Comparison of ENCODE assay signal across 38 mouse cellular contexts in the genomic region with DNA sequence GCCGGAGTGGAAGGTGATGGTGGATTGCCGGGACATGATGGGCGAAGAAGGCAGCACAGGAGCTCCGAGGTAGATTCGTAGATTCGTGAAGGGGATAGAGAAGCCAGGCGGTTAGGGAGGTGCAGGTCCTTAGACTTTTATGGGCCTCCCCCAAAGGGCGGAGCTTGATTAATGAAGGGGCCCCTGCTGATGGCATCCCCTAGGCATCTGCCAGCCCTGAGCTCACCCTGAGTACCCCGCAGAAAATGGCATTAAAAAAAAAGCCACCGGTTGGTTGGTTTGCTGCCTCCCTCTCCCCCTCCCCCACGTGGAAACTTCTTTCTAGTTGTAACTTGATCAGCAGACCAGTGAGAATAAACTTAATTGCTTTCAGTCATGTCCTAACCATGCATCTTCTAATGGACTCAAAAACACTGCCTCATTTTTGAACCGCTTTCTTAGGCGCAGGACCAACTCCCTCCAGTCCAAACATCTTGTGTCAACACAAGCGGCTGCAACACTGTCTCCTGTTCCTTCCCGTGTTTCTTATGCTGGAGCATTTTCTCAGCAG. TPM values are rescaled to one million over a fixed set of nuclear protein-coding genes. Genes with fewer than 3 reads are reported as not detected.
DNase-seq lines count a peak whose midpoint lies in the region; ATAC-seq and TF ChIP-seq lines count a peak whose summit lies in the region.
"Had no signal": no experiment of that assay in that cellular context is flagged by ENCODE, and none has a peak within 500 bp of the region (broad histone marks: within the 10 kb centered on the region; RNA-seq: fewer than 3 reads in every experiment).

A gene (minus strand): TSS at position 109 of the 550 bp plus-strand sequence.

- peaks cover 7% of the 10 kb centered on the region; the same call in 1 of the 2 replicates for H3K4me1 ChIP-seq in heart, embryonic 10.5 days
- H3K4me1 ChIP-seq in ES-Bruce4 (ENCODE audit: control insufficient read depth, insufficient read depth, low read length) = no peaks in the 10 kb centered on the region
- H3K4me1 ChIP-seq: heart, embryonic 13.5 days; megakaryocyte, embryonic 14.5 days; neural tube, embryonic 15.5 days had no signal

- H3K27me3 ChIP-seq in heart, embryonic 10.5 days (ENCODE audit: insufficient read depth, poor library complexity, severe bottlenecking) = peaks cover 34% of the 10 kb centered on the region
- H3K27me3 ChIP-seq in ES-Bruce4 (ENCODE audit: control insufficient read depth, insufficient read depth, low read length, poor library complexity, severe bottlenecking) = no peaks in the 10 kb centered on the region
- H3K27me3 ChIP-seq: embryonic facial prominence, embryonic 15.5 days; limb, embryonic 12.5 days; neural tube, embryonic 15.5 days; stomach, embryonic 15.5 days had no signal

- no peak for ATAC-seq in CD4-positive, CD25-positive, alpha-beta regulatory T cell, adult 4 months
- ATAC-seq in activated CD4-positive, CD25-positive, alpha-beta regulatory T cell, adult 4 months = no peak
- ATAC-seq: forebrain, embryonic 14.5 days; intestine, postnatal 0 days had no signal

- peak; percentile 66 for DNase-seq in heart, embryonic 10.5 days (ENCODE audit: low spot score)
- DNase-seq in heart, adult 8-10 months (ENCODE audit: low spot score) = no peak
- peak; percentile 9 to 40 for DNase-seq in kidney, postnatal 4 days
- DNase-seq in kidney, adult 8-10 months = no peak
- peak; percentile 5 for DNase-seq in fibroblast of lung, adult 2 months (ENCODE audit: low read depth)
- DNase-seq: adrenal gland, adult 8-10 months; cerebellum, adult 11 months; cerebellum, adult 9-11 months; embryo, embryonic 11 days; gastrocnemius, postnatal 25 days; heart, adult 18-20 months; heart, postnatal 10 days; lung, postnatal 4 days; midbrain, embryonic 14.5 days; retina, postnatal 1 day; right cerebral cortex, postnatal 14 days; thymus, postnatal 14 days had no signal

- TF ChIP-seq EP300 in ES-Bruce4 (IDR thresholded peaks at IDR 0.05; ENCODE audit: insufficient read depth, low read depth, low read length) = no peak

- H3K9me3 ChIP-seq in heart, embryonic 10.5 days = no peaks in the 10 kb centered on the region
- no peaks in the 10 kb centered on the region for H3K9me3 ChIP-seq in ES-Bruce4 (replicated peaks; ENCODE audit: control insufficient read depth, insufficient read depth, low read length, poor library complexity, severe bottlenecking)
- H3K9me3 ChIP-seq: embryonic facial prominence, embryonic 15.5 days; heart, embryonic 13.5 days; limb, embryonic 12.5 days; megakaryocyte, embryonic 14.5 days; neural tube, embryonic 15.5 days; stomach, embryonic 15.5 days had no signal

- TF ChIP-seq POLR2A in ES-Bruce4 (IDR thresholded peaks at IDR 0.05; ENCODE audit: insufficient read depth, low read length) = no peak

- no peak within 1 kb of the TSS for H3K9ac ChIP-seq in ES-Bruce4 (ENCODE audit: low read depth, poor library complexity, severe bottlenecking)
- H3K9ac ChIP-seq: embryonic facial prominence, embryonic 15.5 days; heart, embryonic 13.5 days; hindbrain, embryonic 14.5 days; limb, embryonic 12.5 days; neural tube, embryonic 15.5 days; stomach, embryonic 15.5 days had no signal

- H3K27ac ChIP-seq in heart, embryonic 10.5 days = no peak within 1 kb of the TSS
- H3K27ac ChIP-seq in ES-Bruce4 (ENCODE audit: insufficient read depth, low read length) = no peak within 1 kb of the TSS
- H3K27ac ChIP-seq: embryonic facial prominence, embryonic 15.5 days; heart, embryonic 13.5 days; hindbrain, embryonic 14.5 days; limb, embryonic 12.5 days; neural tube, embryonic 15.5 days; stomach, embryonic 15.5 days had no signal

- H3K4me3 ChIP-seq in heart, embryonic 10.5 days = no peak within 1 kb of the TSS
- peak within 1 kb of the TSS; percentile 47 for H3K4me3 ChIP-seq in ES-Bruce4 (ENCODE audit: low read depth, low read length)
- H3K4me3 ChIP-seq: embryonic facial prominence, embryonic 15.5 days; heart, embryonic 13.5 days; limb, embryonic 12.5 days; megakaryocyte, embryonic 14.5 days; neural tube, embryonic 15.5 days; stomach, embryonic 15.5 days had no signal

- 68% methylated on average over 15 of the region's 15 CpGs for WGBS in heart, embryonic 10.5 days

- no peaks in the 10 kb centered on the region for H3K36me3 ChIP-seq in heart, embryonic 10.5 days
- no peaks in the 10 kb centered on the region for H3K36me3 ChIP-seq in ES-Bruce4 (ENCODE audit: control insufficient read depth, insufficient read depth, low read length, poor library complexity, severe bottlenecking)
- H3K36me3 ChIP-seq: embryonic facial prominence, embryonic 15.5 days; heart, embryonic 13.5 days; limb, embryonic 12.5 days; neural tube, embryonic 15.5 days; stomach, embryonic 15.5 days had no signal

- TF ChIP-seq CTCF in ES-Bruce4 (IDR thresholded peaks at IDR 0.05; ENCODE audit: low read depth, low read length) = no peak

RNA-seq across cellular contexts. Expression of the gene that starts here (rescaled TPM):
- 0.10 TPM in 1 of 2 replicates, not detected in the other for polyA plus RNA-seq in heart, embryonic 10.5 days (2016; fragmentation: Nextera tagmentation; extraction: Ambion mirVana)
- total RNA-seq in heart, adult 8-10 months (2022) = not detected
- not detected in 2 replicates for polyA plus RNA-seq in ES-Bruce4 (2011; ENCODE audit: insufficient read depth, insufficient read length, low read depth, missing spikeins)
- polyA plus RNA-seq in CD4-positive, CD25-positive, alpha-beta regulatory T cell, adult 4 months (2017; shearing (Covaris generic)) = not detected
- under 1 TPM in 1 of 2 experiments, not detected in 1; 0.17 TPM for polyA plus RNA-seq in activated CD4-positive, CD25-positive, alpha-beta regulatory T cell, adult 4 months (2017; shearing (Covaris generic))
- total RNA-seq: adrenal gland, adult 8-10 months; gastrocnemius, adult 18-20 months; gastrocnemius, postnatal 25 days; heart, adult 18-20 months; heart, postnatal 10 days; hematopoietic stem cell, adult 5-6 weeks; left cerebral cortex, postnatal 10 days; monocyte, adult 5-6 weeks had no signal
- polyA plus RNA-seq: forebrain, embryonic 14.5 days; frontal cortex, adult 2 months; heart, embryonic 13.5 days; intestine, postnatal 0 days; large intestine, adult 2 months; liver, embryonic 11.5 days; liver, embryonic 16.5 days; small intestine, adult 2 months had no signal

Comparison
In these comparisons a context has a peak if more than half of its experiments do, and no peak if none do; other contexts are left out.
1. DNase-seq: peak in kidney, postnatal 4 days (2 of 2) and fibroblast of lung, adult 2 months (single experiment); none in heart, adult 8-10 months (single experiment) and kidney, adult 8-10 months (0 of 2).
2. Peak in DNase-seq in heart, embryonic 10.5 days; RNA of the gene not detected or under 1 TPM.